Mouse (Mus musculus) v-Abl transformed pro-B cells (cell line): ENCODE measurements at regions not wholly inside any gene's neighbourhood (a gene's known extent, or its start where the extent isn't known, plus 50 kb on each side); places are given as distances from the start of the nearest gene placed in this dataset.
"Not testable (repeated sequence)": the region's sequence is repeated elsewhere in the genome, so short reads cannot be mapped to it uniquely, and the experiment has no call there.

Experiments used
- in situ Hi-C, 2 experiments: fragments of 400-800 bp; cut with MboI; formaldehyde crosslinking; loops; one replicate each; pipeline ENCODE4 v1.15.1; 2025; ENCODE audit not compliant: unreplicated experiment in 2 of 2

GRCm38 (mm10) chr3:126011269-126011668 is 72.8 kb upstream of the Ugt8a start:
- in situ Hi-C loops = loop anchor here (10.0 to 25.0 kb wide), 3 partner anchors 884 to 1001 kb away; no protein-coding TSS in a partner anchor

GRCm38 (mm10) chr3:126016166-126016565 is 77.7 kb upstream of the Ugt8a start:
- in situ Hi-C loops = loop anchor here (10.0 to 25.0 kb wide), 3 partner anchors 879 to 996 kb away; no protein-coding TSS in a partner anchor

DNA sequence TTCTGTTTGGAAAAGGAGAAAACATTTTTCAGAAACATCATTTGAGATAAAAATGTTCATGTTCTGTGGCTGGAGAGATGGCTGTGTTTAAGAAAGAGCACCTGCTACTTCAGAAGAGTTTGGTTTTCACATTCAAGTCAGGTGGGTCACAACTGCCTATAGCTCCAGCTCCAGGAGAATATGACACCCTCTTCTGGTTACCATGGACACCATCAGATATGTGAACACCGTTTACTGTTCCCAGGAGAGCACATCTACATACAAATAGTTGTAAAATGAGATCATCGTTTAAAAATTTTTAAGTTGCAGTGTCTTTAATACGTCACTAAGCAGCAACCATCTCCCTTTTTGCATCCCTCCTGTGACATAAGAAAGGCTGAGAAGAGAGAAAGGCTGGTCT is 105.9 kb upstream of the Ugt8a start:
- in situ Hi-C loops = no loop called here

DNA sequence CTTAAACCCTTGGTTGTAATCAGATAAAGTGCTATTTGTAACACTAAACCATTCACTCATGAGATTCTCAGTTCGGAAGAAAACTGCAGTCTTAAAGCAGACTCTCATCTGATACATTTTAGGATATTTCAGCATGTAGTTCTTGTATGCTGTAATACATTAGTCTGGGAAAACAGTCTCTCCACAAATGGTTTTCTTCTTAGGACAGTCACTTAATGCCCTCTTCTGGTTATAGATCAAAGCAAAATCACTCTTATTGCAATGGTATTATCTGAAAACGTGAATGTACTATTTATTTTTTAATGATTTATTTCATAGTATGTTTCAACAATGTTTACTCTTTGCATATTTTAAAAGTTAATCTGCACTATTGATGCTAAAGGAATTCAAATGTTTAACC is 106.4 kb upstream of the Ugt8a start:
- in situ Hi-C loops = no loop called here

DNA sequence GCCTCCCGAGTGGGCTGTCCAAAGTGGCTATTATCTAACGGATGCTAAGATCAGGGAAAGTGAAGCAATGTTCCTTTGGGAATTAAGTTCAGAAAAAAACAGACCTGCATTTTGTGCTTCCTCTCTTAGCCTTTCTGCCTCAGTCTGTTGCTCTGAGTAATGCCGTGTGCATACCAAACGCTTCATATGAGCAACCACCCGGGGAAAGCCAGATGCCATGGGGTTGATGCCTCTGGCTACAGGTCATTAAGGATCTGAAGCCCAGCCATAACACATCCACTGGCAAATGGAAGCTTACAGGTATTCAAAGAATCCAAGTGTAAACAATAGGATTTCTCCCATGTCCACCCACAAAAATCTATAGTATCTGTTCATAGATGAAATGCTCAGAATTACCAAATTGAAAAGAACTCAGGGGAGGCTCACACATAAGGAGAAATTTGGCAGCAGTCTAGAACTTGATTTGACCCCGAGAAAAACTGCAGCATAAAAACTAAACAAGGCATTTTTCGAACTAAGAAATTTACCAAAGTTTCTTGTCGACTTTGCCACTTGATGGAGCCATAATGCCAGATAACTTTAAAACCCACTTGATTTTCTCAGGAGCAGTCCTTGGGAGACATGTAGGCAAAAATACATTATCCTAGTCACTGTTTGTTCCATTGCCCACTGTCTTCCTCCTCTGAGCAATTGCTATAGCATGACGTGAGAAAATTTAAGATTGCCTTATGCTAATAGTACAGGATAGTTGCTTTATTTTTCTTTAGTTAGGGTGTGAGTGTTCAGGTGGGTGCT is 107.8 kb upstream of the Ugt8a start:
- in situ Hi-C loops = no loop called here

GRCm38 (mm10) chr3:126058585-126058984 is 120.2 kb upstream of the Ugt8a start:
- in situ Hi-C loops = no loop called here

- in situ Hi-C loops = no loop called here
These were observed 166.7 kb upstream of the Ugt8a start for GRCm38 (mm10) chr3:126105086-126105485.

DNA sequence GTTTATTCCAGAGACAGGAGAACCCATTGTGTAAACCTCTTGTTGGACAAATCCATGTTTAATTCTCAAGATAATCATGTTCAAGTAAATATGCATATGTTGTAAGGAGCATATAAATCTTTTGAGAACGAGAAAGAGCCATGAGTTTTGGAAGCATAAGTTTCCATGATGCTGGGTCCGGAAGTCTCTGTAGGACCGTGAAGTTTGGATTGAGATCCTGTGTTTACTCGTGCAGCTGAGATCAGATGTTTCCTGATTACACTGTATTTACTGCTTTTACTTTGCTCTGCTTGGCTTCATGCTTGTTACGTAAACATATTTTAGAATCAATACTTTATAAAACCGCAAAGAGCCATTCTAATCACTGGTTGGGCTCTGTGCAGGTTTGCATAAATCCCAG is 171.0 kb upstream of the Ugt8a start:
- in situ Hi-C loops = no loop called here

GRCm38 (mm10) chr3:126117849-126118248 is 179.4 kb upstream of the Ugt8a start:
- in situ Hi-C loops = no loop called here

- in situ Hi-C loops = no loop called here
These were observed 184.2 kb upstream of the Ugt8a start for GRCm38 (mm10) chr3:126122323-126123259.

GRCm38 (mm10) chr3:126166542-126166941 is 196.9 kb upstream of the Arsj start:
- in situ Hi-C loops = no loop called here

DNA sequence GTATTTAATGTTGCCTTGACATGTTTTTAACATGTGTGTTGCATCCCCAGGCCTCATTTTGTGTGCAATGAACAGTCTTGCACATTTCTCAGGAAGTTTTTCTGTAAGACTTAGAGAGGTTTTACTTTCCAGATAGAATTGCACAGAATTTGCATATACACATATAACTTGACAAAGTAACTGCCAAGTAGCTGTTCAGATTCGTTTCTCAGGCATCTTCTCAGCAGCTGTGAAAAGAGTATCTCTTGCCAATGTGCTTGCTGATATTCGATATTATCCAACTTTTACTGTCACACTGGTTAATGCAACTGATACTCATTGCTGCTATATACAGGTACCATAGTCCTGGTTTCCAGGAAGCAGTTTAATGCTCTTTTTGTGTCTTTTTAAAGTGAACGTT is 154.5 kb upstream of the Arsj start:
- in situ Hi-C loops = no loop called here

DNA sequence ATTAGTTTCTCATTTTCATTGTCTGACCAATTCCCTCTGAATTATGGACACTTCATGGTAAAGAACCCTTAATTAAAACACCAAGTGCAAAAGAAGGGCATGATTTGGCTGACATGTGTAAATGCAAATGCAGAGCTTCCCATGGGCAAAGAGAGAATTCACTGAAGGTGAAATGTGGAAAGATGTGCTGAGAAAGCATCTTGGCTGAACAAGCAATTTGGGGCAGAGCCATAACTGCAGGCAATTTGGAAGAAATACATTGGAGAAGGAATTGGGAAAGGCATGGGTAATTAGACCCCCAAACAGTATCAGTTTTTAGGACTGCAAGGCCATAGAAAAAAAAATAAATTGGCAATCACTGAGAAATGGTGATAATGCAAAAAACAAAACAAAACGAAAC is 153.3 kb upstream of the Arsj start:
- in situ Hi-C loops = no loop called here

- in situ Hi-C loops = no loop called here
These were observed 135.9 kb upstream of the Arsj start for GRCm38 (mm10) chr3:126227575-126227974.

DNA sequence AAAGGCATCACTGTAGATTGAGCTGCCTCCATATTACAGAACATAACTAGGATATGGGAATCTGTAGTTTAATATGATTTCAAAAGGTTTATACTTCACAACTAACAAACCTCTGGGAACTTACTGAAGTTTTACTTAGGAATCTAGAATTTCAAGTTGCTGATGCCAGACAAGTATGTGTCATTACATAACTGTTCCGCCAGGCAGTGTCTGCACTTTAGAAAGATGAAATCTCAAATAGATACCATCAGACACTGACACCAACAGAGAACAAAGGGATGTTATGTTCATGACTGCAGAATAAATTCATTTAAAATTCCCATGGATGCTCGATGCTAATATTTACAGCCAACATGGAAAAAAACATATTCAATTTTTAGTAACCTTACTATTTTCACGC is 117.7 kb upstream of the Arsj start:
- in situ Hi-C loops = no loop called here

- in situ Hi-C loops = no loop called here
These were observed 102.2 kb upstream of the Arsj start for GRCm38 (mm10) chr3:126261270-126261669.

GRCm38 (mm10) chr3:126272027-126272426 is 91.5 kb upstream of the Arsj start:
- in situ Hi-C loops = not testable (repeated sequence)

DNA sequence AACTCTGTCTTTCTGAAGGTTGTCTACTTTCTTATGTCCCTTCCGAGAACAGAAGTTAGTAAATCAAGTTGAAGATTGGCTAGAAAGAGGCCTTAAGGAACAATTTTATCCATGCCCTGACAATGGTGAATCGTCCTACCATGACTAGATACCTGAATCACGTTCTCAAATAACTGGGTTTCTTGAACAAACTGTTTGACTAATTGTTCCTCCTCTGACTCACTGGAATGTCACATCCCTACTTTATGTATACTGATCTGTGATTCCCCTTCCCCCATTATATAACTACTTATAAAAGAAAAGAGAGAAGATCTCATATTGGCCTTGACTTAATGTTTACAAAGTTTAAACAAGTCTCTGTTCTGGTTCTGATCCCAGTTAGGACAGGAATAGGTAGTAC is 89.9 kb upstream of the Arsj start:
- in situ Hi-C loops = no loop called here

DNA sequence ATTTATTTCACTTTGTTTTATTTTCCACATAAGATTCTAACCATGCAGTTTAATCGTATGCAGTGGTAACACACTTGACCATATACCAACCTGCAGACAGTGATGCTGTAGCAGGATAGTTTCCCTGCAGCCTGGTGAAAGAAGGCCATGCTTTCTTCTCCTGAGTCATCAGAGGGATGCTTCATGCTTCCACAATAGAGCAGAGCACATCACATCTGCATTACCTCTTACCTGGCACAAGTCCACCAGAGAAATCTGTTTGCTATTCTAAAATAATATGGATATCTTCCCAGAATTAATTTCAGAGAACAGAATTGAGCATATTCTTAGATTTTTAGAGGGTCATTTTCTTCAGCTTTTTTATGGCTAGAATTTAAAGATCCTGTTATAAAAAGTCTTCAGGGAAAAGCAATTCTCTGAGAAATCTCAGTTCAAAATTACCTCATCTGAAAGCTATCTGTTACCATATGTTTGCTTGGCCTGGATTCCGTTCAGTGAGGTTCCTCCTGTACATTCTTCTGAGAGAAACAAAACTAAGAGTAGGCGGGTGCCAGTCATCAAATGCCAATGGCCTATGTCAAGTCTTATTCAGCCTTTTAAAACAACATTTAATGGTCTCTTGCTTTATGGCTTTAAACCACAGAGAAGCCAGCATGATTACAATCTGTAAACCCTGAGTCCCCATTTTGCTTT is 87.3 kb upstream of the Arsj start:
- in situ Hi-C loops = no loop called here

- in situ Hi-C loops = no loop called here
These were observed 79.0 kb upstream of the Arsj start for GRCm38 (mm10) chr3:126284294-126285090.
